Mouse (Mus musculus): ENCODE measurements around the gene Tmem268.
A peak's percentile ranks its signal among the peaks of the same experiment; 100 is the strongest.

The Tmem268 gene

DNA sequence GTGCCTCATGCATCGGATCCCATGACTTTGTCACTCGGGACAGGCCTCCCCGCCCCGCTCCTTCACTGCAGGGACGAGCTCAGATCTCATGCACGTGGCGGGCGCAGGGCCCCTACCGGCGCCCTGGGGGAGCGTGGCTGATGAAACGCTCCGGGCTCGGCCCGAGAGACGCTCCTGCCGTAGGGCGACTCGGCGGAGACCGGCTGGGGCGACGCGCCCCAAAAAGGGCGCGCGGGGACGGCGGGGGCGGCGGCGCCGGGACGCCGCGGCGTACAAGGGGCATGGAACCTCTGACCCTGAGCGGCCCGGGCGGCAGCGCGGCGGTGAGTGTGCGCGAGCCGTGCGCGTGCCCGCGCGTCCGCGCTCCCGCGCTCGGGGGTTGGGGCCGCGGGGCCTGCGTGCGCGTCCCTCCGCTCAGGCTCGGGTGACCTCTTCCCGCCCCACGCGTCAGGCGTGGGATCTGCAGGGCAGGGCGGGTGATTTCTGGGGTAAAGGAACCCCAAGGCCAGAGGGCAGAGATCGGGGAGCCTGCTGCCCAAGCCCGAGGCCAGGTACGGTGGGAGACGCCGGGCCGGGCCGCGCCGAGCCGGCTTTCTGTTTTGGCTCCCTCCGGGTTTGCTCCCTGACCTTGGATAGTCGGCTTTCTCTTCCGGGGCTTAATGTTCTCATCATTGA lies at the start of gene Tmem268:
TSS of gene Tmem268 (plus strand) at position 375 of the 675 bp plus-strand sequence.
- peak; percentile 77 for DNase-seq (ENCODE audit: low read depth, low spot score)

GRCm38 (mm10) chr4:63512921-63513320 lies 45.7 kb upstream of the Tmem268 start:
- no peak for DNase-seq (ENCODE audit: low read depth, low spot score)

- DNase-seq (ENCODE audit: low read depth, low spot score), result no peak
These were observed 44.1 kb upstream of the Tmem268 start for GRCm38 (mm10) chr4:63514454-63514984.

GRCm38 (mm10) chr4:63515021-63515420 lies 43.6 kb upstream of the Tmem268 start:
- no peak for DNase-seq (ENCODE audit: low read depth, low spot score)

GRCm38 (mm10) chr4:63521813-63522419 lies 36.7 kb upstream of the Tmem268 start:
- no peak for DNase-seq (ENCODE audit: low read depth, low spot score)

DNA sequence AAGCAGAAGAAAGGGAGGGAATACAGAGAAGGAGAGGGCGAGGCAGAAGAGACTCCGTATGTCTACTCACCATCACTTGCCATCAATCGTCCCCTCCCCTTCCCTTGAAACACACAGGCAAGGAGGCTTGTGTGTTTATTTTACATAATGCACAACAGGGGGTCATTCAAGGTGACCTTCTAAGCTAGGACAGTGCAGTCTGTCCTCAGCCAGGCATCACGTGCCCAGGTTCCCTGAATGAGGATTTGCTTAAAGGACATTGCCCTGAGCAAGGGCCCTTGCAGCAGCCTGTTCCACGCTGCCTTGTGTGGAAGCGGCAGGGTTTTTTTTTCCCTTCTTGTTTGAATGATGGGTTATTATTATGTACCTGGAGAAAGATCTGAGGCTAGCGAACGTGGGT lies 33.1 kb upstream of the Tmem268 start:
- DNase-seq (ENCODE audit: low read depth, low spot score), result no peak

- DNase-seq (ENCODE audit: low read depth, low spot score), result no peak
These were observed 29.6 kb upstream of the Tmem268 start for GRCm38 (mm10) chr4:63528946-63529345.

GRCm38 (mm10) chr4:63530409-63530808 lies 28.2 kb upstream of the Tmem268 start:
- no peak for DNase-seq (ENCODE audit: low read depth, low spot score)

DNA sequence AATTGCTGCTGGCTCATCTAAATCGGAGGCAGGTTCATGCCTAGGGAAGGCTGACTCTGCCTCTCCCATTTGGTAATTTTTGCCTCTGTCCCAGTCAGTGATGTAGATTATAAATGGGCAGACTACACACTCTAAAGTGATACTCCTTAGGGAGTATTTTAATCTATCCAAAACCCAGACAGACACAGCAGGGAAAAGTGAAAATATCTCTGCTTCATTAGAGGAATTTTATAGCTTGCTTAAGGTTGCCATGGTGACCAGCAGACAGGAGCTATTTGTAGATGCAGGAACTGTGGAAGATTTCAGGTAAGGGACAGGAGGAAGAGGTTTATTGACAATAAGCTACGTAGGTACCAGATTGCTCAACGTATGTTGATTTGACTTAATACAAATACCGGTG lies 21.0 kb upstream of the Tmem268 start:
- no peak for DNase-seq (ENCODE audit: low read depth, low spot score)

DNA sequence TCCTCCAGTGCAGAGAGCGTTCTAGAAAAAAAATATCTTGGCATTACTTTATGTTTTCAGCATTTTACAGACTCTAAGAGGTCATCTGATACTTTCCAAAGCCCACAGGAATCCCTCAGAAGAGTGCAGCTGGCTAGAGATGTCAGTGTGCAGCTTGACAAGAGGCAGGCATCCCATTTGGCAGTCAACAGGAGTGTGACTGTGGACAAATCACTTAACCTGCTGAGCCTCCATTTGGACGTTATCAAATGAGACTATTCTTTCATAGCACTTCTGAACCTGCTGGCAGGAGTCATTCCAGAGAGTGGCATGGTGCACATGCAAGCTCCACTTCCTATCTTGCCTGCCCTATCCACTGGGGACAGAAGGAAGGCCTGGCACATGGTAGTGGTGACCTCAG lies 16.4 kb upstream of the Tmem268 start:
- no peak for DNase-seq (ENCODE audit: low read depth, low spot score)

GRCm38 (mm10) chr4:63543746-63544493 lies 14.7 kb upstream of the Tmem268 start:
- DNase-seq (ENCODE audit: low read depth, low spot score), result no peak

- peak; percentile 97 for DNase-seq (ENCODE audit: low read depth, low spot score)
These were observed 13.9 kb upstream of the Tmem268 start, which contains the start of gene Atp6v1g1 for GRCm38 (mm10) chr4:63544494-63545230. Atp6v1g1 (plus strand) TSS chr4:63544772.

DNA sequence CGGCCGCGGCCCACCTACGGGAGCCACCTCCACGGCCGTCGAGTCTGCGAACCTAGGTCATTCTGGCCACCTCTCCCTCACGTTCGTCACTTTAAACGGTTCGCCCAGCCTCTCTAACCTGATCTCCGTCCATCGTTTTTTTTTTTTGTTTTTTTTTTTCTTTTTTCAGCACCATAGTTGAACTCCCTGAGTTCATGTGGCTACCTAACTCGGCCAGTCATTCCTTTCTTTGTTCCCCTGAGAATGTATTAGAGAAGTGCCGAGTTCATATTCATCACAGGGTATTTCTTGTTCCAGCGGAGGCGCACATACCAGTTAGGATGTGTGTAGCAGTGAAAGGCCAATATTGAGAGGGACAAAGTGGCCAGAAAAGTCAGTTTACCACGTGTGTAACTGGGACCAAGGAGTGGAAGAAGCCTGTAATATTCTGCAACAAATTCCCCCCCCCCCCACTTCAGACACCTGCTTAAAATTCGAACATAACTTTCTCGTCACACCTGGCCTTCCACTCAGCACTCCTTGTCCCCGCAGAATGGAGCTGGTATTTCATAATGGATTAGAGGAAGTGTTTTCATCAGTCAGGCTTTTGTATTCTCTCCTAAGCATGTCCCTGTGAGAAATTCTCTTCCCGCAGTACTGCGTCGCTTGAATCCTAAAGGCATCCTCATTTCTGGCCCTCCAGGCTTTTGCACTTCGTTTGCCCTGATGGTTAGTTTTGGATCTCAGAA lies 13.2 kb upstream of the Tmem268 start:
- DNase-seq (ENCODE audit: low read depth, low spot score), result no peak

DNA sequence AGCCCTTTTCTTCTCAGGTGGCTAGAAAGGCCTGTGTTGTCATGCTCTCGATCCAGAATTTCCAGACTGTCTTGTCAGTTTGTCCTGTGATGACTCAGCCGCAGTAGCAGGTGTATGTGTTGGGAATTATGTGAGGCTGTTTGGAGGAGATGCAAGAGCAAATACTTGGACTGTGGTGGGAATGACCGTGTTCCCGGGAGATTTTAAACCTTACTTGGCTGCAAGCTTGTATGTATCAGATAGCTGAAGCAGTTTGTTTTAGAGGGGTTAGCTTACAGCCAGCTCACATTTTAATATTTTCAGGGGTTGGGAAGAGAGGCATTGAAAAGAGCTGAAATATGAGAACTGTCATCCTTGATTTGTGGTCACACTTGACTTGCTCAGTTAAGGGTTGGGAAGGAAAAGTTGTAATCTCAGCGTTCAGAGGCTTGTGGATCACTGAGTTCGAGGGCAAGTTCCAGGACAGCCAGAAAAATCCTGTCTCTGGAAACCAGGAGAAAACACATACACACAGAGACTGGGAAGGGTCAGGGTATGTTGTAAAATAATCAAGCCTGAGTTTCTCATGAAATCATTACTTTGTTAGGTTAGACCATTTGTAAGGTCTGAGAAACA lies 12.0 kb upstream of the Tmem268 start:
- no peak for DNase-seq (ENCODE audit: low read depth, low spot score)

DNA sequence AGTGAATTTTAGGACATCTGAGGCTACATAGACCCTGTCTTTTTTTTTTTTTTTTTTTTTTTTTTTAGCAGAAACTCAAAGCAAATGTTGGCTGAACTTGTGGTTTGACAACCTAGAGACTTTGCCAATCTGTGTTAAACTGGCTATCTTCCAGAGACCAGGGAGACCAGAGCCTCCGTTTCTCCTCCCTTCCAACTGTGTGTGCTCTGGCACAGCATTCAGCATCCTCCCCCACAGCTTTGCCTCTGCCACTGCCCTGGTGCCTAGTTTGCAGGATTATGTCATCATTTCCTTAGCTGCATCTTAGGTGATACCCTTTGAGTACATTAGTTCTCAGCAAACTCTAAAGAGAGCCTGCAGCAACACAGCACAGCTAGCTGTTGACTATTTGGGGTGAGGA lies 10.8 kb upstream of the Tmem268 start:
- no peak for DNase-seq (ENCODE audit: low read depth, low spot score)

- no peak for DNase-seq (ENCODE audit: low read depth, low spot score)
These were observed 10.1 kb upstream of the Tmem268 start for GRCm38 (mm10) chr4:63548491-63548890.

DNA sequence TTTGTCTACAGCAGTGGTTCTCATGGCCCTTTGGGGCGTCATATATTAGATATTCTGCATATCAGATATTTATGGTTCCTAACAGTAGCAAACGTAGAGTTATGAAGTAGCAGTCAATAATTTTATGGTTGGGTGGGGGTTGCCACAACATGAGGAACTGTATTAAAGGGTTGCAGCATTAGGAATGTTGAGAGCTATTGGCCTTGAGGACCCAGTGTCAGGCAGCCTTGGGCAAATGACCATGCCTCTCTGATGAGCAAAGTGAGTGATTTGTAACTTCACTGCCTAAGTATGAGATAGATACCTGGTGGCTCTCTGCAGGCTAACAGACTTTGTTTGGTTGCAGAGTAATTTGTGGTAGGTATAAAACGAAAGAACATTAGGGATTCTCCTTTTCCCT lies 7.7 kb upstream of the Tmem268 start:
- DNase-seq (ENCODE audit: low read depth, low spot score), result no peak

- no peak for DNase-seq (ENCODE audit: low read depth, low spot score)
These were observed 5.7 kb upstream of the Tmem268 start for GRCm38 (mm10) chr4:63552865-63553264.

- DNase-seq (ENCODE audit: low read depth, low spot score), result no peak
These were observed 4.6 kb upstream of the Tmem268 start for GRCm38 (mm10) chr4:63553789-63554576.

DNA sequence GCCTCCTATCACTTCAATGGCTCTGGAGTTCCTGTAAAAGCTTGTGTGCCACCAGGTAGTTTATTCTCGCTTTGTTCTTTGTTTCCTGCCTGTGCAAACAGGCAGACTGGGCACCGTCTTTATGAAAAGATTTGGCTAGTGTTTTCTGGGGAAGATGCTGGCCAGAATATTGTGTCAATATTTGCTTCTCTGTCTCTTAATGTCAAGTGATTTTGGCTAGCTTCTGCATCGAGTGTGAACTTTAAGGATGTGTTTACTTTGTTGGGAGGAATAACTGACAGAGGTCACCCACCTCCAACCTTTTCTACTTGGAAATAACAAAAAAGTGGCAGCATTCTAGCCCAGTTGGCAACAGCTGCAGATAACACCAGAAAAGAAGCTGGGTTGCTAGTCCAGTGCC lies 4.0 kb upstream of the Tmem268 start:
- no peak for DNase-seq (ENCODE audit: low read depth, low spot score)

All from forelimb bud, embryonic 11.5 days (tissue).